In the genomic region with DNA sequence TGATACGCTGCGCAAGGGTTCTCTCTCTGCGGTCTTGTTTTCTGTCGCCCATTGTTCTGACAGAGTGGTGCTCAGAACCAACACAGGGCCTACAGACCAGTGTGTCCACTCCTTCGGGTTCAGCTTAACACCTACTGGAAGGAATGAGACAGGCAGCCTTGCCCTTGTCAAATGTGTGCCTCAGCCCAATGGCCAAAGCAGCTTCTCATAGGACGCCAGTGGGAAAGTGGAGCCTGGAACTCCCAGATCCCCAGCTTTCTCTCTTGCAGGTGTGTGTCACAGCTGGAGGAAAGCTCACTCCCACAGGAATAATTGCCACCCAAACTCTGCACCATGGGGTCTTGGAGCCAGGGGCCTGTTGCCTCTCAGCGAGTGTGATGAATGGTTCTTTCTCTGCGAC, we compare ENCODE assay signal across 11 mouse cellular contexts.
"Had no signal": no experiment of that assay in that cellular context is flagged by ENCODE, and none has a peak within 500 bp of the region (broad histone marks: within the 10 kb centered on the region; RNA-seq: fewer than 3 reads in every experiment).

No protein-coding gene starts in this region.

- H3K9me3 ChIP-seq: kidney, embryonic 15.5 days; limb, embryonic 13.5 days; neural tube, embryonic 12.5 days; stomach, embryonic 15.5 days had no signal

- H3K36me3 ChIP-seq: kidney, embryonic 15.5 days; limb, embryonic 13.5 days; neural tube, embryonic 12.5 days; stomach, embryonic 15.5 days had no signal

- H3K27ac ChIP-seq: kidney, embryonic 15.5 days; limb, embryonic 13.5 days; liver, embryonic 14.5 days; neural tube, embryonic 12.5 days; stomach, embryonic 15.5 days had no signal

- DNase-seq: kidney, adult 2 months; kidney, postnatal 14 days; left cerebral cortex, postnatal 4 days; lung, adult 2 months; right cerebral cortex, postnatal 14 days; thymus, postnatal 36 days had no signal

- H3K4me3 ChIP-seq: limb, embryonic 13.5 days; neural tube, embryonic 12.5 days; stomach, embryonic 15.5 days had no signal

- H3K27me3 ChIP-seq: stomach, embryonic 15.5 days had no signal

- H3K9ac ChIP-seq: kidney, embryonic 15.5 days; limb, embryonic 13.5 days; liver, embryonic 14.5 days; neural tube, embryonic 12.5 days; stomach, embryonic 15.5 days had no signal
